Mouse (Mus musculus) telencephalon, adult 2 months (tissue): ENCODE data around the gene Anxa2.

ENCODE experiments used
- DNase-seq: peaks from one replicate; pipeline ENCODE4 v3.0.0-alpha.2; 2011; ENCODE audit warnings: low read depth, low spot score

The Anxa2 gene

DNA sequence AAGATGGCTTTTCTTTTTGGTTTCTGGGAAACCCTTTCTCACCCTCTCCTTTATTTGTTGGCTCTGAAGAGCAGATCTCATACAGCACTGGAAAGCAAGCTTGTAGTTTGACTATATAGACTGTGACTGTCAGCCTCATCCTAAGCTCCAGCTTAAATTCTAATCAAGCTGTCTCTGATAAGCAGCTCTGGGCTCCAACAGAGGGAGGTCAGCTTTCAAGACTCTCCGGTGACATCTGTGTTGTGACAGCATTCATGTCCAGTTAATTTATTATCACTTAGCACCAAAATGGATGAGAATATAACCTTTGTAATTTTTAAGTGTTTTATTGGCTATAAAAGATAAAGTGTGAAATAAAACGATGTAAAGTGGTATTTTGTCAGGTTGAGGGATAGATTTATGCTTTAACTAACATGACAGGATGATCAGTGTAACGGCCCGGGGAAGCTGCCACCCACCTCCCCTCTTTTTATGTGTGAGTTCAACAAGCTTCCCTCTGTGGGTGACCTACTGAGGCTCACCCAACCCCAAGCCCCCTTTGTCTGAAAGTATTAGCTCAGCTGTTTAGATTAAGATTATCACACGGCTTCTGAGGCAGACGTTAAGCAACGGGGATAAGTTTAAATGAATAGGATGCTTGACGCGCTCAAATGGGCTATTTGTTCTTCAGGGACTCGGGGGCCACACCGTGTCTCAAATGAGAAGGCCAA lies 58.6 kb downstream of the Anxa2 start:
- DNase-seq: no peak

DNA sequence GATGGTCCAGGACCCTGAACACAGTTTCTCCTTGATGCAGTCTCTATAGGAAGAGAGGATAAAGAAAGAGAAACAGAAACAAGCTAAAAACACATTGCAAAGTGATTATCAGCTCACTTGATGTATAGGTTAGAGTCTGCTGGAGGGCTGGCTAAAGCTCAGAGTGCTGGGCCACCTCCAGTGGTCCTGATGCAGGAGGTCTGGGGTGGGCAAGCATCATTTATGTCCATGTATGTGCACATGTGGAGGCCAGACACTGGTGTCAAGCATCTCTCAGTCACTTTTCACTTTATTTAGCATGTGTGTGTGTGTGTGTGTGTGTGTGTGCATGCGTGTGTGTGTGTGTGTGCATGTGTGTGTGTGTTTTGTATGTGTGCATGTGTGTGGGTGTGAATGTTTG lies 59.3 kb downstream of the Anxa2 start:
- no peak for DNase-seq

DNA sequence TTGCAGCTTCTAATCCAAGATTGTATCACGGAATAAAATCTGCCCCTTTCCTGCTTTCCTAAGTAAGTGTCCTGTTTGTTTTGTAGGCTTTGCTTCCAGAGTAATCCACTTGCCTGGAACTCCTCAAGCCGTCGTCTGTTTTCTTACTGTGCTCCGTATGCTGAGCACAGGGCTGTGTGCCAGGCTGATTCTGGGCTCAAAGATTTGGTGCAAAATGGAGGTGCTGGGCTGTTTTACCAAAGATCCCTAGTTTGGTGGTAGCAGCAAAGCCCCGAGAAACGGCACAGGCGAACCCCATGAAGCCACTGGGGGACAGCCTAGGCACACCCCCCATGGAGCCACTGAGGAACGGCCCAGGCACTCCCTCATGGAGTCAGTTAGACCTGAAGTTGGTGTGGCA lies 60.8 kb downstream of the Anxa2 start:
- no peak for DNase-seq

DNA sequence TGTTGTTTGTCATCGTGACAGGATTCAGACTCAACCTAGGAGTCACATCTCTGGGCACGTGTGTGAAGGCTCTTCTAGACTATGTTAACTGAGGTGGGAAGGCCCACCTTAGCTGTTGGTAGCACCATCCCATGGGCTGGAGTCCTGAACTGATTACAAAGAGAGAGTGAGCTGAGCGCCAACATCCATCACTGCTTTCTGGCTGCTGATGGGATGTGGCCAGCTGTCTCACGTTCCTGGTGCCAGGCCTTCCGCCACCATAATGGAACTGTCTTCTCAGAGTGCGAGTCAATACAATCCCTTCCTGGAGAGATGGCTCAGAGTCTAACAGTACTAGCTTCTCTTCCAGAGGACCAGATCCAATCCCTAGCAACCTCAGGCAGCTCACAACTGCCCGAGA lies 62.0 kb downstream of the Anxa2 start:
- DNase-seq: no peak

DNA sequence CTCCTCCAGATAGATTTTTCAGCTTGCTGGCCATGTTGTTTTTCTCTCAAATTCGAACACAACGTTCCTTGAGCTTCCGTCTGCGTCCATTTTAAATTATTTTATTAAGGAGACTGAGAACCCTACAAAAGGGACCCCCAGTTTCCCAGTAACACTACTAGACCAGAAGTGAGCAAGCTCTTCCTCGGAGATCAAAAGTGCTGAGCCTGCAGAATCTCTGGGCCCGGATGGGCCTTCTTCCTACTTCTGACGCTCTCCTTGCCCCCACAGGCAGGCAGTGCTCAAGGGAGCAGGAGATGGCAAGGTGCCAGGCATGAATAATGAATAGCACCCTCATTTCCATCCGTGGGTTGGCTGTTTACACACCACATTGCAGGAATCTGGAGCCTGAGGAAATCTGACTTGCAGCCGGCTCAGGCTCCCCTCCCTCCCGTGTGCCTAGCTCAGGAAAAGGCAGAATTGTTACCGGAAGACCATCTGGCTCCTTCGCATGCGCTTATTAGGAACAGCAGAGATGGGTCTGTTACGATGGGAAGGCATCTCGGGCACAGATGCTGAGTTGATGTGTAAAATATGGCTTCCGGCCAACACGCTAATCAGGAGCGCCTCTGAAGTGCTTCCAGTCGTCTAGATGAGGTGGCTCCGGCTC lies 64.1 kb downstream of the Anxa2 start:
- peak; percentile 75 for DNase-seq
